Mouse (Mus musculus) megakaryocyte-erythroid progenitor cell, adult 5 weeks (primary cell): ENCODE measurements around the gene Serpina6. TPM values are rescaled to one million over a fixed set of nuclear protein-coding genes. Genes with fewer than 3 reads are reported as not detected.

Experiments
- polyA plus RNA-seq: library from polyadenylated mRNA; stranded (reverse); fragments of >175 nt; gene quantifications from 2 replicates; pipeline ENCODE4 v1.2.3, GENCODE M21; 2012

Serpina6 gene
- polyA plus RNA-seq = not detected in 2 replicates

GRCm38 (mm10) chr12:103656848-103657626 is at the start of gene Serpina6:
Gene Serpina6 (minus strand): TSS chr12:103657212.

DNA sequence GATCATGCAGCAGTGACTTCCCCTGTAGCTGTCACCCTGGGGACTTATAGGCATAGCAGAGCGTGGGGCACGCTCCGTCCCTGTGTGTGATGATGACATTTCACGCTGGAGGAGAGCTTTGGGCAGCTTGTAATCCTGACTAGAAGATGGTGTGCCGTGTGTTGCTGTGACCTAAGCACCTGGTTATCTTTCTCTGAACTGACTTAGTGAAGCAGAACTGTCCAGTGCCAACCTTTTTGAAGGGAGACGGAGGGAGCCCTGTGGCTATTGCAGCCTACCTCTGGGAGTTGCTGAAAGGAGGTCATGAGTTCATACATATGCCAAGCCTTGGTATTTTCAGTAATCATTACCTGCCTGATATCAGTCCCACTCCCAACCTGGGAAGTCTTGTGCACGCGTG is 38.4 kb upstream of the Serpina6 start, which contains the start of gene Serpina1f:
Serpina1f (minus strand) TSS at position 101 of the 400 bp plus-strand sequence.

DNA sequence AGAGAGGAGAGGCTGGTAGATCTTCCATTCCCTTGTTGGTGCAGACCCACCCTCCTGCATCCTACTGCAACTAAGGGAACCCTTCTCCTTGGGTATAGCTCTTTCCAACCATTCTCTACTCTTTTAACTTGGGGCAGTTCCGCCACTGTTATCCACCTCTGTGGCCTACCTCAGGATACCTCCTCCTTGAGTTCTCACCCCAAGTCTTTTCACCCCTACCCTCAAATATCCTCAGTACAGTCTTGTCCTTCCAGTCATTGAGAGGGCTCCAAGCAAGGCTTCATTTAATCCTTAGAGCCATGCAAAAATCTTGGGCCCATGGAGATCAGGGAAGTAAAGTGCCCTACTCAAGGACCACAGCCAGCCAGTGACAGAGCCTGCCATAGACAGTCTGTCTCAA is 19.0 kb upstream of the Serpina6 start, which contains the start of gene Serpina16:
Serpina16 (minus strand) TSS at position 101 of the 400 bp plus-strand sequence.

GRCm38 (mm10) chr12:103631203-103631612 is 25.8 kb downstream of the Serpina6 start, which contains the start of gene Serpina10:
Gene Serpina10 (minus strand): TSS chr12:103631444.

Other genes with a start within 250 kb of the Serpina6 start
- 0.07 and 0.24 TPM in 2 replicates for gene 9330161L09Rik, start 249.4 kb downstream of the Serpina6 start, polyA plus RNA-seq
- gene Ddx24, start 231.4 kb downstream of the Serpina6 start, polyA plus RNA-seq = 25.5 and 33.1 TPM in 2 replicates
- gene Ifi27, start 223.0 kb downstream of the Serpina6 start, polyA plus RNA-seq = 6.6 and 7.1 TPM in 2 replicates
- gene Ifi27l2a, start 213.5 kb downstream of the Serpina6 start, polyA plus RNA-seq = 8.9 and 15.6 TPM in 2 replicates
- not detected in 2 replicates for gene Ifi27l2b, start 200.0 kb downstream of the Serpina6 start, polyA plus RNA-seq
- 0.02 and 0.10 TPM in 2 replicates for gene Ppp4r4, start 124.9 kb downstream of the Serpina6 start, polyA plus RNA-seq
- gene Serpina10, start 25.8 kb downstream of the Serpina6 start, polyA plus RNA-seq = not detected in 2 replicates
- not detected in 2 replicates for gene Serpina16, start 18.9 kb upstream of the Serpina6 start, polyA plus RNA-seq
- gene Serpina1f, start 38.3 kb upstream of the Serpina6 start, polyA plus RNA-seq = not detected in 2 replicates
- gene Serpina1d, start 116.4 kb upstream of the Serpina6 start, polyA plus RNA-seq = not detected in 2 replicates
- gene Serpina1b, start 173.2 kb upstream of the Serpina6 start, polyA plus RNA-seq = not detected in 2 replicates
- not detected in 2 replicates for gene Serpina1a, start 206.3 kb upstream of the Serpina6 start, polyA plus RNA-seq
- gene Serpina1c, start 247.7 kb upstream of the Serpina6 start, polyA plus RNA-seq = not detected in 2 replicates